Mouse (Mus musculus): ENCODE data around the gene Irf2. TPM values are rescaled to one million over a fixed set of nuclear protein-coding genes. Genes with fewer than 3 reads are reported as not detected.
"Not testable (repeated sequence)": the region's sequence is repeated elsewhere in the genome, so short reads cannot be mapped to it uniquely, and the experiment has no call there.

The Irf2 gene
- total RNA-seq, 2 experiments from 2014 or later = 54.7 to 56.1 TPM

DNA sequence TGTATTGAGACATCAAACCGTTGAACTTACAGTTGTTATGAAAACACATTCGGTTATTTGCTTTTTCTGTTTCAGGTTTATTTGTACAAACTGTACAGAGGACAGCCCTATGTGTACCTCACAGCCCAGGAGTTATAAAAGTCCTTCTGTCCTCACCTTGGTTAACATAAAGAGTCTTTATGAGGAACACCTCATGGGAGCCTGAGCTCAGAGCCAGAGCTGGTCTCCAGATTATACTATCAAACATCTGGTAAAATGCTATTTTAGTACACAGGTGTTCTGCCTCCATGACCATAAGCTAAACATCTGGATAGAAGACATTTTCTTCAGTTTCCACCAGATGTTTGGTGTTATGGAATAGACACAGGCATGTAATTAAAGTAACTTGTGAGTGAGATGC, 13.1 kb upstream of the Irf2 start:
- DNase-seq = no peak

GRCm38 (mm10) chr8:46729671-46730070, 9.9 kb upstream of the Irf2 start:
- DNase-seq = not testable (repeated sequence)

DNA sequence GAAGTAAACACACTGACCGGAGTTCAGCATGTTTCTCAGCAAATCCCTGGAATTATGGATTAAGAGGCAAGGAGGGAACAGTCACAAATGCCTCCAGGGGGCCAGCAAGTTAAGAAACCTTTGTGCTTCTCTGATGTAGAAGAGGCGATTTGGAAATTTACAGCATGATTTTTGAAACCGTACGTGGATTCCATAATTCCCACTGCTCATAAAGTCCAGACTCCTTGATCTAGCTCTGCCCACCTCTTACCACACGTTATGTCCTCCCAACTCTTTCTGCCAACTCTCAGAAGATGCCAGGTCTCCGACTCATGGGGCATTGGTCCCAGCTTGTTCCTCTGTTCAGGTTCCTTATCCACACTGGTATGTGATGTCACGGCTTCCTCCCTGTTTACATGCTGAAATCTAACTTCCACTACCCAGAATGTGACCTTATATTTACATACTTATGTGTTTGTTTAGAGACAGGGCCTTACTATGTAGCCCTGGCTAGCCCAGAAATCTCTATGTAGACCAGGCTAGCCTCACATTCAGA, 7.1 kb upstream of the Irf2 start:
- peak; percentile 25 for DNase-seq

DNA sequence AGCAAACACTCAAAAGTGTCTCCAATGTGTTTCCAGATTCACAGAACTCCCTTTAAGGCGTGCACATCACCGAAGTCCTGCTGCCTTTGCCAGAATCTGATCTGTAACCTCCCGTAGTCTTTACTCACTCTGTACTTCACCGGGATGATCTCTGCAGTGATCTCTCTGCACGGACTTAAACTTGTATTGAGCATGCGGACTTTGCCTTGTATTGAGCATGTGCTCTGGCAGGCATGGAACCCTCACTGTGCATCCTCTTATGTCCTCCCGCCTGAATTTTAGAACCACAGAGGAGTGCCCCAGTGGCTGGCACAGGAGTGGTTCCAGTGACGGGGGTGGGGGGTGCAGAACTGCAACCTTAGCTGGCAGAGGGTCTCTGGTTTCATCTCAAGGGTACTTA, 5.9 kb upstream of the Irf2 start:
- DNase-seq = no peak

DNA sequence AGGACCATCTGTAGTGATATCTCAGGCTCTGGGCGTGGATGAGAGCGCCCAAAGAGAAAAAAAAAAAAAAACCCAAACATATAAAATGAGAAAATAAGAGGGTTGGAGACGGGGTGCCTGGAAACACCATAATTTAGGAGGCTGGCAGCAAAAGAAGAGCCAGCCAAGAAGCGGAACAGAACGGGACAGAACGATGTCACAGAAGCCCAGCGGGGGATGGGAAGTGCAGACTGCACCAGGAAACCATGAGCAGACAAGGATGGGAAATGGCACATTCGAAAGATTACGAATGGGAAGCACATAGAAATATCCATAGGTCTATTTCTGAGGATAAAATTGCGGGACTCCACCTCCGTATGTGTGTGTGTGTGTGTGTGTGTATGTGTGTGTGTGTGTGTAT, 4.0 kb upstream of the Irf2 start:
- no peak for DNase-seq

DNA sequence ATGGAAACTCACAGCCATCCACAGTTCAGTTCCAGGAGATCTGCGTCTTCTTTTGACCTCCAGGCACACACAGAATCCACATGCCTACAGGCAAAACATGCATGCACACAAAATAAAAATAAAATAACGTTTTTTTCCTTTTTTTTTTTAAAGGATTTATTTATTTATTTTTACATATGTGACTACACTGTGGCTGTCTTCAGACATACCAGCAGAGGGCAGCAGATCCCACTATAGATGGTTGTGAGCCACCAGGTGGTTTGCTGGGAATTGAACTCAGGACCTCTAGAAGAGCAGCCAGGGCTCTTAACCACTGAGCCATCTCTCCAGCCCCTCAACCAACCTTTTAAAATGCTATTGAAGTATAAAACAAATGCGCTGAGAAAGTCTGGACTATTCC, 3.3 kb upstream of the Irf2 start:
- DNase-seq = no peak

DNA sequence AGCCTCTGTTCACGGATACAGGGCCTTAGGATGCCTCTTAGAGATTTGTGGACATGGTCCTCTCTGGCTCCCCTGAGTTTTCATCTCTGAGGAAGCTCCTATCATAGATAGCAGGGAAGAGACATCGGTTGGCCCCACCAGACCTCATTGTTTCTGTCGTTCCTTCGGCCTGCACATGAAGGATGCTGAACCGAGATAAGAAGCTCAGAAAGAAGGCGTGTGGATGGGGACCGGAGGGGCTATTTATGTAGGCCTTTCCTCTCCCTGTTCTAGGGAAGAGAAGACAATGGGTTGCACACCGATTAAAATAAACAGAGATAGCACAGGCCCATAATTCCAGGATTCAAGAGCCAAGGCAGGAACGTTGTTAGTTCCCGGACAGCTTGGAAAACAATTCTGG, 2.1 kb upstream of the Irf2 start:
- DNase-seq = no peak

GRCm38 (mm10) chr8:46737907-46738306, 1.6 kb upstream of the Irf2 start:
- peak; percentile 68 for DNase-seq

- DNase-seq = no peak
These were observed 931 bp upstream of the Irf2 start for GRCm38 (mm10) chr8:46738601-46739000.

GRCm38 (mm10) chr8:46739956-46740512, 502 bp downstream of the Irf2 start:
- peak; percentile 37 for DNase-seq

DNA sequence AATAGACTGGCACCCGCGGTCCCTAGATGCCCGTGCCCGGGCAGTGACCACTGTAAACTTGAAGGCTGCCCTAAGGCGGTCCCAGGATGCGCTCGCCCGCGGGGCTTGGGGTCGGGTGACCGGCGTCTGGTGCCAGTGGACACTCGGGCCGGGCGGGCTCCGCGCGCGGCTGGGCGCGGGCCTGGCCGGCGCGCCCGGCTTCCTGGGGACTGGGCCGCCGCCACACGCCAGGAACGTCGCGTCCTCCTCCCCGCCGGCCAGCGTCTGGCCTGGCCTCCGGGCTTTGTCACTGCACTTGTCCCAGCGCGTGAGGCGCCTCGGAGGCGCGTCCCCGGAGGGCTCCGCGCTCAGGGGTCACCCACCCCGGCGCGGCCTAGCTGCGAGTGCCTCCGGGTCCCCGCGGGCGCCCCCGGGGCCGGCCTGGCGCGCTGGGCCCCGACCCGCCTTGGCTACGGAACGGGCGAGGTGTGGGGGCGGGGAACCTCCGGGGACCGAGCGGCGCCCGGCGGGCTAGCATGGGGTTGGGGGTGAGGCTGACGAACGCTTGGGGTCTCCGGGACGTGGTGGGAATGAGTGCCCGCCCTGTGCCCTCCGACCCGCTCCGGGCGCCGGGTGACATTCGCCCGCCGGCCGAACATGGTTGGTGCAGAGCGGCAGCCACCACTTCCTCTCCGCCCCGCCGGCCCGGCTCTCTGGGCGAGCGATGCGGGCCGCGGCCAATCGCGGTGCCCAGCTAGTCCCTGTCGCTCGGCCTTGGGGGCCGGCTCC, 1.2 kb downstream of the Irf2 start:
- peak; percentile 83 for DNase-seq

DNA sequence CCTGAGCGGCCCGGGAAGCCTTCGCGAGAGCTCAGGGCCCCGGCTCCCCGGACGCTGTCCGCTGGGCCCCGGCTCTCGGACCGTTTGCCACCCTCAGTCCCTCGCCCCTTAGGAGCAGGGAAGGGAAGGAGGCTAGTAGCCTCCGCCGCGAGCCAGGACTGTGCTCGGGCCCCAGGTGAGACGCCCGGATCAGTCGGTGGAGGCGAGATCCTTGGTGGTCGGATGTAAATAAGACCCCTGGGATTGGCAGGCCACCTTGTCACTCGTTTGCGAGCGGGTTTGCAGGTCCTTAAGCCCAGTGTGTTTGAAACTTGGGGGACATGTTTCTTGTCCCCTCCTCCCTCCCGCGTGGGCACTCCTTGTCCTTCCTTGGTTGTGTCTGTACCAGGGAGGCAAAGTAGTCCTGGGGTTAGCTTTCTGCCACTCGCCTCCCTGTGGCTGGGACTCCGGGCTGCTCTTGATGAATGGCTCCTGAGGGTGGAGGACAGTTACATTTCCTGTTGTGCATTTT, 1.8 kb downstream of the Irf2 start:
- DNase-seq = peak; percentile 74

GRCm38 (mm10) chr8:46741991-46742690, 2.6 kb downstream of the Irf2 start:
- DNase-seq = peak; percentile 20

DNA sequence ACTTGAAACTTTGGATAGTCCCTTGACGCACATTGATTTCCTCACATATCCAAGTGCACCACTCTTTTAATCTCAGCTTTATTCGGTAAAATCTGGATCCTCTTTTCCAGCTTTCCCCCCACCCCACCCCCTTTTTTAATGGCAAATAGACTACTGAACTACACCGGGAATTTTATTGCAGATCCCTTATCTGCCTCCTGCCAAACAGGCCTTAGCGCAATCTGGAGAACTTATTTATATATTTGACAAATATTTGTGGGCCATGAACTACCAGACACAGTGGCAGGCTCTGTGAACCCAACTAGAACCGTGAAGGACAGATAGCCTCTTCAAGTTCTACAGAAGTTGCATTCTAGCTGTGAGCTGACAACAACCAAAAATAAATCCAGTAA, 3.2 kb downstream of the Irf2 start:
- no peak for DNase-seq

- DNase-seq = no peak
These were observed 5.9 kb downstream of the Irf2 start for GRCm38 (mm10) chr8:46745464-46745863.

- DNase-seq = no peak
These were observed 7.9 kb downstream of the Irf2 start for GRCm38 (mm10) chr8:46747311-46747980.

DNA sequence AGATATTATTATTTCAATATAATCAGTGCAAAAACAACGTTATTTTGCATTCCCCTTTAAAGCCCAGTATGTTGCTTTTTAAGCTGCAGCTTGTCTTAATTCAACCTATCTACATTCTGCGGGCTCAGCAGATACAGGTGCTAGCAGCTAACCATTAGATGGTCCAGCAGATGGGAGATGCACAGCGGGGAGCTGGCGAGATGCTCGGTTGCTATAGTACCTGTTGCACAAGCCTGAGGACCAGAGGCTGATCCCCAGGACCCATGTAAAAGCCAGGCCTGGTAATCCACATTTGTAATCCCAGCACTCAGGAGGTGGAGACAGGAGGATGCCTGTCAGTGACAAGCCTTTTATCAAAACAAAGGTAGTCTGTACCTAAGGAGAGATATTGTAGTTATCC, 10.5 kb downstream of the Irf2 start:
- no peak for DNase-seq

DNA sequence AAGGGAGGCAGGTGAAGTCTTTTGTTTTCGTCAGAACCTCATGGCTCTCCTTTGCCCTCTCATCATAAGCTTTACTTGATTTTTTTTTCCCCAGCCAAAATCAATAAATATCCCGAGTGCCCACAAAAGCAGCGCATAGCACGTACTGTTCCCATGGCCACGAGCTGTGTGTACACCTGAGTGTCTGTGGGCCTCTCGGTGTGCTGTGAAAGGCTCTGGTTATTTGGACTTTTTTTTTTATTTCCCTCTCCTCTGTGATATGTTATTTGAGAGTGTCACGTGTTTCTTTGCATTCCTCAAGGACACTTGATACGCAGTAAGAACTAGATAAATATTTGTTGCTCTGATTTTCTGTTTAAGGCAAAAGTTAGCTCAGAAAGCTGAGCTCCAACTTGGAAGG, 11.0 kb downstream of the Irf2 start:
- no peak for DNase-seq

- DNase-seq = no peak
These were observed 11.6 kb downstream of the Irf2 start for GRCm38 (mm10) chr8:46751151-46751550.

DNA sequence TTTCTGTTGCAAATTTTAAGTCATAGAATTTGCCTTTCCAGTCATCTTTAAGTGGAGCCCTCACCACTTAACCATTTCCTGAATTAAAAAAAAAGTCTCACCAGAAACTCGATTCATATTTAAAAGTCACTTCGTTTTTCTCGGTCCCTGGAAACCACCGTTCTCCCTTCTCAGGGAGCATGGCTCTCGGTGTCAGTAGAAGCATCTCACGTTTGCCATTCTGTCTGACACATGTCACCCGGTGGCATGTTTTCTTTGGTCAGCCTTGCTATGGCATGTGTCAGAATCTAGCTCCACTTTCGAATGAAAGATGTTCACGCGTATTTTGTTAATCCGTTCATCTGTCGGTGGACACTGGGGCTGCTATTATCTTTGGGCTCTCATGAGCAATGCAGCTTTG, 13.5 kb downstream of the Irf2 start:
- DNase-seq = no peak

GRCm38 (mm10) chr8:46754355-46754754, 14.8 kb downstream of the Irf2 start:
- DNase-seq = no peak

GRCm38 (mm10) chr8:46755731-46756333, 16.3 kb downstream of the Irf2 start:
- no peak for DNase-seq
